Mouse (Mus musculus) hindbrain, postnatal 0 days (tissue): ENCODE measurements around the gene Dop1a. TPM values are rescaled to one million over a fixed set of nuclear protein-coding genes. Genes with fewer than 3 reads are reported as not detected.

Source experiments
- ATAC-seq: fragments of 200-750 bp; cut with Nextera tagmentation; 2 replicates; pipeline ENCODE4 v1.8.0; 2017; ENCODE audit warnings: mild to moderate bottlenecking, moderate TSS enrichment, moderate library complexity
- DNase-seq: peaks from one replicate; pipeline ENCODE4 v3.0.0-alpha.2; 2015; ENCODE audit warnings: low spot score
- H3K27ac ChIP-seq: fragments of 300-500 bp; sonication (generic); 2 replicates; pipeline ENCODE4 v1.5.1; 2014; ENCODE audit warnings: mild to moderate bottlenecking
- H3K27me3 ChIP-seq: fragments of 300-500 bp; sonication (generic); 2 replicates; pipeline ENCODE4 v1.6.1; 2014; ENCODE audit warnings: low read length, mixed read lengths; ENCODE audit not compliant: insufficient read depth
- H3K36me3 ChIP-seq: fragments of 300-500 bp; sonication (generic); 2 replicates; pipeline ENCODE4 v1.6.1; 2014; ENCODE audit warnings: low read length, mixed read lengths; ENCODE audit not compliant: insufficient read depth
- H3K4me1 ChIP-seq: fragments of 300-500 bp; sonication (generic); 2 replicates; pipeline ENCODE4 v1.6.1; 2014; ENCODE audit warnings: antibody characterized with exemption, low read length, mixed read lengths; ENCODE audit not compliant: insufficient read depth
- H3K4me2 ChIP-seq: fragments of 300-500 bp; sonication (generic); 2 replicates; pipeline ENCODE4 v1.6.1; 2014; ENCODE audit warnings: low read depth, mild to moderate bottlenecking, low read length, moderate library complexity, mixed read lengths
- H3K4me3 ChIP-seq: fragments of 300-500 bp; sonication (generic); 2 replicates; pipeline ENCODE4 v1.5.1; 2014; ENCODE audit warnings: low read length
- H3K9ac ChIP-seq: fragments of 300-500 bp; sonication (generic); replicated peaks from 2 replicates; pipeline ENCODE4 v1.6.1; 2014; ENCODE audit warnings: mild to moderate bottlenecking, low read length, moderate library complexity, mixed read lengths
- H3K9me3 ChIP-seq: fragments of 300-500 bp; sonication (generic); 2 replicates; pipeline ENCODE4 v1.6.1; 2016; ENCODE audit warnings: low read length, mixed read lengths
- CTCF ChIP-seq: IDR thresholded peaks from 2 replicates; pipeline ENCODE4 v1.5.1; 2016; ENCODE audit warnings: antibody characterized with exemption, control low read depth, low read depth
- WGBS: fragments of 180-500 bp; shearing (Covaris S2); extraction: QIAGEN DNeasy Blood & Tissue Kit; methylation state at CpG from one replicate; pipeline ENCODE4 v1.1.7; 2014; 5-methylcytosine and 5-hydroxymethylcytosine counted together
- polyA plus RNA-seq: library from polyadenylated mRNA; unstranded; fragments of >200 nt; fragmentation: Nextera tagmentation; extraction: Ambion mirVana; gene quantifications from 2 replicates; pipeline ENCODE4 v1.2.1, GENCODE M21; 2015
- total RNA-seq: library from RNA; depleted of rRNA; stranded (reverse); fragments of >200 nt; gene quantifications from 2 replicates; pipeline ENCODE4 v1.2.3, GENCODE M21; 2014

Gene Dop1a
- total and polyA plus RNA-seq, 2 experiments from 2014 or later, result 23.9 to 50.9 TPM

GRCm38 (mm10) chr9:86453626-86454025 is 13.3 kb upstream of the Dop1a start:
- no peaks in the 10 kb centered on the region for H3K36me3 ChIP-seq
- H3K4me1 ChIP-seq, result no peaks in the 10 kb centered on the region; the same call in 1 of the 2 replicates
- H3K4me2 ChIP-seq, result no peak overlapping the region
- ATAC-seq, result no peak
- 81% methylated on average over 3 of the region's 3 CpGs for WGBS
- no peak overlapping the region for H3K27ac ChIP-seq
- DNase-seq, result no peak
- no peak for TF ChIP-seq CTCF
- no peaks in the 10 kb centered on the region for H3K9me3 ChIP-seq
- no peak overlapping the region for H3K9ac ChIP-seq
- H3K4me3 ChIP-seq, result no peak overlapping the region
- H3K27me3 ChIP-seq, result no peaks in the 10 kb centered on the region

- Histone ChIP-seq H3K4me3 (peak within 1 kb of the TSS; percentile 59), H3K4me2 (peak within 1 kb of the TSS; percentile 62), H3K9ac (peak within 1 kb of the TSS; percentile 69), H3K27me3 (no peaks in the 10 kb centered on the region), H3K27ac (peak within 1 kb of the TSS; percentile 93), H3K4me1 (peaks cover 8% of the 10 kb centered on the region), H3K36me3 (no peaks in the 10 kb centered on the region), H3K9me3 (no peaks in the 10 kb centered on the region)
- DNase-seq (peak; percentile 96), ATAC-seq (peak; percentile 90)
- WGBS, result under 1% methylated on average over 66 of the region's 70 CpGs
- peak; percentile 93 for TF ChIP-seq CTCF
Measured at GRCm38 (mm10) chr9:86464151-86465105, 2.5 kb upstream of the Dop1a start, which contains the start of gene Ube2cbp. Gene Ube2cbp (minus strand): TSS chr9:86464950.

- Histone ChIP-seq H3K36me3 (no peaks in the 10 kb centered on the region), H3K27me3 (no peaks in the 10 kb centered on the region), H3K4me2 (no peak overlapping the region), H3K4me3 (no peak overlapping the region), H3K4me1 (no peaks in the 10 kb centered on the region), H3K9me3 (no peaks in the 10 kb centered on the region), H3K27ac (no peak overlapping the region), H3K9ac (no peak overlapping the region)
- TF ChIP-seq CTCF, result no peak
- no peak for DNase-seq
- 86% methylated on average over 4 of the region's 4 CpGs for WGBS
- no peak for ATAC-seq
Measured at GRCm38 (mm10) chr9:86475956-86476355, 9.0 kb downstream of the Dop1a start.

- DNase-seq (no peak), ATAC-seq (no peak)
- H3K27me3 ChIP-seq, result no peaks in the 10 kb centered on the region
- no peak overlapping the region for H3K27ac ChIP-seq
- H3K9me3 ChIP-seq, result no peaks in the 10 kb centered on the region
- no peak overlapping the region for H3K9ac ChIP-seq
- H3K4me1 ChIP-seq, result no peaks in the 10 kb centered on the region
- TF ChIP-seq CTCF, result no peak
- H3K36me3 ChIP-seq, result no peaks in the 10 kb centered on the region
- 84% methylated on average over 5 of the region's 5 CpGs for WGBS
- no peak overlapping the region for H3K4me2 ChIP-seq
- no peak overlapping the region for H3K4me3 ChIP-seq
Measured at GRCm38 (mm10) chr9:86476763-86477162, 9.8 kb downstream of the Dop1a start.

- H3K4me2 ChIP-seq, result no peak overlapping the region
- H3K9me3 ChIP-seq, result no peaks in the 10 kb centered on the region
- H3K27me3 ChIP-seq, result no peaks in the 10 kb centered on the region
- 79% methylated on average over 5 of the region's 5 CpGs for WGBS
- no peak for TF ChIP-seq CTCF
- ATAC-seq (no peak), DNase-seq (no peak)
- H3K4me3 ChIP-seq, result no peak overlapping the region
- no peak overlapping the region for H3K27ac ChIP-seq
- H3K36me3 ChIP-seq, result no peaks in the 10 kb centered on the region
- H3K4me1 ChIP-seq, result no peaks in the 10 kb centered on the region
- no peak overlapping the region for H3K9ac ChIP-seq
Measured at GRCm38 (mm10) chr9:86478414-86479093, 11.6 kb downstream of the Dop1a start.

GRCm38 (mm10) chr9:86482236-86482635 is 15.3 kb downstream of the Dop1a start:
- Histone ChIP-seq H3K9ac (no peak overlapping the region), H3K27ac (no peak overlapping the region), H3K9me3 (no peaks in the 10 kb centered on the region), H3K27me3 (no peaks in the 10 kb centered on the region), H3K36me3 (no peaks in the 10 kb centered on the region), H3K4me3 (no peak overlapping the region), H3K4me1 (no peaks in the 10 kb centered on the region), H3K4me2 (no peak overlapping the region)
- ATAC-seq (no peak), DNase-seq (no peak)
- WGBS, result 74% methylated on average over 1 of the region's 1 CpGs
- no peak for TF ChIP-seq CTCF
